ENCODE assay signal across 16 mouse cellular contexts in genomic region chr11:77652484-77652883, GRCm38 (mm10).
"Had no signal": no experiment of that assay in that cellular context is flagged by ENCODE, and none has a peak within 500 bp of the region (broad histone marks: within the 10 kb centered on the region; RNA-seq: fewer than 3 reads in every experiment).

No protein-coding gene starts in this region.

- DNase-seq: retina, postnatal 1 day; right cerebral cortex, adult 18-20 months; right cerebral cortex, postnatal 14 days; right cerebral cortex, postnatal 25 days; right cerebral cortex, postnatal 4 days; spleen, adult 18-20 months; thymus, adult 18-20 months; thymus, adult 2 months; thymus, postnatal 14 days; thymus, postnatal 25 days; thymus, postnatal 36 days; thymus, postnatal 4 days had no signal

- H3K27ac ChIP-seq: neural tube, embryonic 13.5 days; neural tube, embryonic 15.5 days; stomach, embryonic 15.5 days; stomach, postnatal 0 days had no signal

- H3K36me3 ChIP-seq: neural tube, embryonic 13.5 days; neural tube, embryonic 15.5 days; stomach, embryonic 15.5 days had no signal

- H3K9me3 ChIP-seq: neural tube, embryonic 13.5 days; neural tube, embryonic 15.5 days; stomach, embryonic 15.5 days had no signal

- H3K9ac ChIP-seq: neural tube, embryonic 13.5 days; neural tube, embryonic 15.5 days; stomach, embryonic 15.5 days had no signal

- H3K4me3 ChIP-seq: neural tube, embryonic 13.5 days; neural tube, embryonic 15.5 days; stomach, embryonic 15.5 days had no signal

- H3K27me3 ChIP-seq: neural tube, embryonic 13.5 days; neural tube, embryonic 15.5 days; stomach, embryonic 15.5 days had no signal

- H3K4me2 ChIP-seq: neural tube, embryonic 13.5 days; neural tube, embryonic 15.5 days; stomach, embryonic 15.5 days had no signal

- H3K4me1 ChIP-seq: neural tube, embryonic 13.5 days; neural tube, embryonic 15.5 days; stomach, embryonic 15.5 days had no signal
